Mouse (Mus musculus) cortical plate, adult 2 months (tissue): Measurements from ENCODE around the gene Hoxb5. TPM values are rescaled to one million over a fixed set of nuclear protein-coding genes. Genes with fewer than 3 reads are reported as not detected.

Experiments
- H3K27ac ChIP-seq: fragments of 200-500 bp; 2 replicates; pipeline ENCODE4 v1.5.1; 2012; ENCODE audit warnings: low read length, control low read depth, inconsistent platforms; ENCODE audit not compliant: insufficient read depth
- H3K4me1 ChIP-seq: fragments of 200-500 bp; 2 replicates; pipeline ENCODE4 v1.6.1; 2011; ENCODE audit warnings: low read length; ENCODE audit not compliant: control insufficient read depth, insufficient read depth
- H3K4me3 ChIP-seq: fragments of 200-500 bp; 2 replicates; pipeline ENCODE4 v1.5.1; 2011; ENCODE audit warnings: mild to moderate bottlenecking, low read length, control low read depth; ENCODE audit not compliant: insufficient read depth
- CTCF ChIP-seq: fragments of 200-500 bp; IDR thresholded peaks from 2 replicates; pipeline ENCODE4 v1.5.1; 2011; ENCODE audit warnings: mild to moderate bottlenecking, control low read depth, low read length; ENCODE audit not compliant: insufficient read depth; ENCODE audit errors: extremely low read depth
- POLR2A ChIP-seq: fragments of 200-500 bp; IDR thresholded peaks from 2 replicates; pipeline ENCODE4 v1.6.1; 2011; ENCODE audit warnings: mild to moderate bottlenecking, low read length, control low read depth; ENCODE audit not compliant: insufficient read depth; ENCODE audit errors: extremely low read depth
- polyA plus RNA-seq: library from polyadenylated mRNA; depleted of rRNA; stranded (reverse); fragments of >200 nt; gene quantifications from 2 replicates; pipeline ENCODE4 v1.2.3, GENCODE M21; 2012

The Hoxb5 gene
- polyA plus RNA-seq, 1 experiment, result not detected

DNA sequence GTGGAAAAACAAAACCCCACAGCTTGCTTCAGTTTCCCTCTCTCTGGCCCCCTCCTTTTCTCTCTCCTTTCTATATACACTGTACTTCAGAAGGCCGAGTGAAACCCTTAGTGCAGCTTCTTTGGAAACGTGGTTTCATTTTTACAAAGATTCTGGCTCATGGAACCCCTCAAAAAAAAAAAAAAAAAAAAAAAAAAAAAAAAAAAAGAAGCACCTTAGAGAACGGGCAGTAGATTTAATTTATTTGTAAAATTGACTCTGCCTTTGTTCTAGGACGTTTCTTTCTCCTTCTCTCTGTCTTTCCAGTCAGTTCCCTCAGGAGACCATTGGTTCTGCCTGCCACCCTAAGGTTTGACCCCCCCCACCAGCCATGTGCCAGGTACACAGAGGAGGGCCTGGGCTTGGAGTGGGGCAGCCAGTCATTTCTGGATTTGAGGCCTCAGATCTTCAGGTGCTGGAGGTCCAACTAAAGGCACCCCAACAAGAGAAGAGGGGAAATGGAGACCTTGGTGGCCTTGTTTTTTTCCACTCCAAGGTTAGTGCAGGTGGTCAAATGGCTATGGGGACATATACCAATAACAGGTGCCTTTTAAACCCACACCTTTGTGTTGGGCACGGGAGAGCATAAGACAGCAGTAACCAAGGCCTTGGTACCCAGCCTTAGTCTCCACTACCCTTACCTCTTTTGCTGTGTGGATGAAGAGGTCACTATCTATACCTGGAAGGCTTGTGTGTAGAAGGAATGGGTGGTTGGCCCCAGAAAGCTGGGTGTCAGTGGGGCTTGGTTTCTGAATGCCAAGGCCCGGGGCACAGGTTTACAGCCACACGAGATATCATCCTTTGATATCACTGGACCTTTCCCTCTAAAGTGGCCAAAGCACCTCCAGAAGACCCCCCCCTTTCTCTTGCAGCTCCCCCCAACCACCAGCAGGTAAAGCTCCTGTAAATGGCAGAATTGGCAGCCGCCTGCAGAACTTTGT lies 22.4 kb upstream of the Hoxb5 start:
- TF ChIP-seq POLR2A (no peak), CTCF (no peak)
- H3K27ac ChIP-seq, result no peak overlapping the region
- H3K4me3 ChIP-seq, result no peak overlapping the region
- H3K4me1 ChIP-seq, result no peaks in the 10 kb centered on the region

GRCm38 (mm10) chr11:96281396-96281795 lies 21.7 kb upstream of the Hoxb5 start:
- Histone ChIP-seq H3K4me1 (no peaks in the 10 kb centered on the region), H3K4me3 (no peak overlapping the region), H3K27ac (no peak overlapping the region)
- TF ChIP-seq CTCF (no peak), POLR2A (no peak)

DNA sequence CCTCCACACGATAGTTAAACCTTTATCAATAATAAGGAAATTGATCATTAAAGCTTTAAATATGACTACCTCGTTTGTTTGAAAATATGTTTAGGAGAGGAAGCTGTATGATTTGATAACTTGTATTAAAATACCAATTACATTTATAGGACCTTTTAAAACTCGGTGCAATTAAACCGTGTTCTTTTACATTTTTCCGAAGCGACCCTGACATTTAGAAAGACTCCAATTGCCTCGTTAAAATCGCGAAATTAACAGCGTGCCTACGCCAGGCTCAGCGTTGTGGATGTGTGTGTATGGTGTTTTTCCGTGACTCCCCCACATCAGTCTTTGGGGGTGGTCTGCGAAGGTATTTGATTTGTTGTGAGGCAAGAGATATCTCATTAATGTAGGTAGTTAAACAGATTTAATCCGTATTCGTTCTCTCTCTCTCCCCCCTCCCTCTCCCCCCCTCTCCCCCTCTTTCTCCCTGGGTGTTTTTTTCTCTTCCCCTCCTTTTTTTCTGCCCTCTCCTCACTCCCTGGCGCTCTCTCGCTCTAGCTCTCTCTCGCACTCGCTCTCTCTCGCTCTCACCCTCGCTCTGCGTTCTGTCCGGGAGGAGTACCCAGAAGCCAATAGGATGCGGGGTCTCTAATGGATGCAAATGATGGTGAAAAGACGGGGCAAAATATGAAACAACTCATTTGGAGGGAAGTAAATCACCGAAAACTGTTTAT lies 21.1 kb upstream of the Hoxb5 start, which contains the start of gene Hoxb8:
Hoxb8 (plus strand) TSS at position 51 of the 716 bp plus-strand sequence.
- no peak for TF ChIP-seq POLR2A
- no peak within 1 kb of the TSS for H3K27ac ChIP-seq
- no peak within 1 kb of the TSS for H3K4me3 ChIP-seq
- no peaks in the 10 kb centered on the region for H3K4me1 ChIP-seq

- no peak overlapping the region for H3K27ac ChIP-seq
- no peaks in the 10 kb centered on the region for H3K4me1 ChIP-seq
- H3K4me3 ChIP-seq, result no peak overlapping the region
- TF ChIP-seq CTCF (no peak), POLR2A (no peak)
Observed at GRCm38 (mm10) chr11:96282795-96283430, 20.2 kb upstream of the Hoxb5 start.

DNA sequence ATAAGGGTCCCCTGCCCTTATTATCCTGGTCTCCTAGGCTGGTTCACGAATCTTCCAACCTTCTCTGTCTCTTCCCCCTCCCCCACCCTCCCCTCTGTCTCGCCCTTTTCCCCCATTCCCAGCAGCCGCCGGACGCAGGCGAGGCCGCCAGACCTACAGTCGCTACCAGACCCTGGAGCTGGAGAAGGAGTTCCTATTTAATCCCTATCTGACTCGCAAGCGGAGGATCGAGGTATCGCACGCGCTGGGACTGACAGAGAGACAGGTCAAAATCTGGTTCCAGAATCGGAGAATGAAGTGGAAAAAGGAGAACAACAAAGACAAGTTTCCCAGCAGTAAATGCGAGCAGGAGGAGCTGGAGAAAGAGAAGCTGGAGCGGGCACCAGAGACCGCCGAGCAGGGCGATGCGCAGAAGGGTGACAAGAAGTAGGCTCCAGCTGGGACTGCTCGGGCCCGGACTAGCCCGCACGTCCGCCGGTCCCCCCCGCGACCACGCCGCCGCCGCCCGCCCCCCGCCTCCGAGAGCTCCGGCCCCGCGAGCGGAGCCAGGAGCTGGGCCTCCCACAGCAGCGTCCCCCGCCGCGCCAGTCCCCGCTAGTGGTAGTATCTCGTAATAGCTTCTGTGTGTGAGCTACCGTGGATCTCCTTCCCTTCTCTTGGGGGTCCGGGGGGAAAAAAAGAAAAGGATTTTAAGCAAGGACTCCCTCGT lies 18.9 kb upstream of the Hoxb5 start:
- Histone ChIP-seq H3K27ac (no peak overlapping the region), H3K4me3 (no peak overlapping the region)

GRCm38 (mm10) chr11:96284774-96285734 lies 18.1 kb upstream of the Hoxb5 start:
- Histone ChIP-seq H3K27ac (no peak overlapping the region), H3K4me3 (no peak overlapping the region)
- TF ChIP-seq POLR2A, result no peak

More for the DNA sequence above, 18.9 kb upstream of the Hoxb5 start:
- TF ChIP-seq POLR2A (no peak), CTCF (no peak)
- no peaks in the 10 kb centered on the region for H3K4me1 ChIP-seq

GRCm38 (mm10) chr11:96285771-96286738 lies 17.1 kb upstream of the Hoxb5 start, which contains the start of gene Hoxb7:
Gene Hoxb7 (plus strand): TSS chr11:96286623.
- Histone ChIP-seq H3K27ac (no peak within 1 kb of the TSS), H3K4me3 (no peak within 1 kb of the TSS), H3K4me1 (no peaks in the 10 kb centered on the region)
- no peak for TF ChIP-seq CTCF
- no peak for TF ChIP-seq POLR2A

More at GRCm38 (mm10) chr11:96284774-96285734, 18.1 kb upstream of the Hoxb5 start:
- H3K4me1 ChIP-seq, result no peaks in the 10 kb centered on the region
